Mouse (Mus musculus) gastrocnemius, adult 2 months (tissue): ENCODE results near the gene Rfng. TPM values are rescaled to one million over a fixed set of nuclear protein-coding genes. Genes with fewer than 3 reads are reported as not detected.

Experiments used
- DNase-seq: peaks from one replicate; pipeline ENCODE4 v3.0.0; 2022
- H3K27ac ChIP-seq: fragments of 200-600 bp; 2 replicates; pipeline ENCODE4 v1.8.1; 2022; ENCODE audit warnings: mild to moderate bottlenecking
- H3K4me3 ChIP-seq: fragments of 200-600 bp; 2 replicates; pipeline ENCODE4 v1.8.1; 2022; ENCODE audit warnings: mild to moderate bottlenecking, moderate library complexity
- CTCF ChIP-seq: fragments of 200-600 bp; IDR thresholded peaks from 2 replicates; pipeline ENCODE4 v1.8.1; 2022; ENCODE audit warnings: antibody characterized with exemption, mild to moderate bottlenecking, moderate library complexity
- intact Hi-C: fragments of 180-260 bp; cut with DNase I; formaldehyde crosslinking; loops from one replicate; pipeline ENCODE4 v1.15.1; 2025
- total RNA-seq, 2 experiments: library from RNA; stranded (reverse); gene quantifications; 2 replicates each; pipeline ENCODE4 v1.2.3; 2021

The Rfng gene
- total RNA-seq, 2 experiments from 2014 or later = 11.7 to 14.1 TPM

- Histone ChIP-seq H3K27ac (peak overlapping the region; percentile 85), H3K4me3 (peak overlapping the region; percentile 95)
- DNase-seq = no peak
- TF ChIP-seq CTCF = no peak
- intact Hi-C loops = no loop called here
Measured at GRCm38 (mm10) chr11:120823551-120823947, 39.5 kb upstream of the Rfng start.

GRCm38 (mm10) chr11:120822831-120823550 is 39.0 kb upstream of the Rfng start:
- intact Hi-C loops = no loop called here
- Histone ChIP-seq H3K27ac (peak overlapping the region; percentile 85), H3K4me3 (peak overlapping the region; percentile 95)
- DNase-seq = no peak
- TF ChIP-seq CTCF = no peak

- H3K4me3 ChIP-seq = peak overlapping the region; percentile 95
- peak overlapping the region; percentile 85; the same call in 1 of the 2 replicates for H3K27ac ChIP-seq
- TF ChIP-seq CTCF = no peak
- intact Hi-C loops = no loop called here
- DNase-seq = no peak
Measured at GRCm38 (mm10) chr11:120822321-120822720, 38.3 kb upstream of the Rfng start.

- DNase-seq = no peak
- intact Hi-C loops = no loop called here
- no peak for TF ChIP-seq CTCF
- 0 out of 2 replicates have a peak overlapping the region, but pooled peaks have one; percentile 16 for H3K27ac ChIP-seq
- peak overlapping the region; percentile 95; the same call in 1 of the 2 replicates for H3K4me3 ChIP-seq
Measured at GRCm38 (mm10) chr11:120821076-120821922, 37.3 kb upstream of the Rfng start.

- no peak for TF ChIP-seq CTCF
- intact Hi-C loops = no loop called here
- DNase-seq = no peak
- H3K4me3 ChIP-seq = no peak overlapping the region
- no peak overlapping the region for H3K27ac ChIP-seq
Measured at GRCm38 (mm10) chr11:120820546-120820945, 36.5 kb upstream of the Rfng start.

- TF ChIP-seq CTCF = no peak
- intact Hi-C loops = no loop called here
- no peak for DNase-seq
- Histone ChIP-seq H3K27ac (no peak overlapping the region), H3K4me3 (no peak overlapping the region)
Measured at GRCm38 (mm10) chr11:120819556-120819955, 35.5 kb upstream of the Rfng start.

- H3K27ac ChIP-seq = no peak overlapping the region
Measured at GRCm38 (mm10) chr11:120818251-120818650, 34.2 kb upstream of the Rfng start.

GRCm38 (mm10) chr11:120817358-120817757 is 33.4 kb upstream of the Rfng start:
- intact Hi-C loops = no loop called here
- DNase-seq = no peak
- TF ChIP-seq CTCF = no peak
- H3K27ac ChIP-seq = no peak overlapping the region
- H3K4me3 ChIP-seq = no peak overlapping the region

More at GRCm38 (mm10) chr11:120818251-120818650, 34.2 kb upstream of the Rfng start:
- no peak for TF ChIP-seq CTCF
- no peak overlapping the region for H3K4me3 ChIP-seq
- DNase-seq = peak; percentile 10
- intact Hi-C loops = no loop called here

GRCm38 (mm10) chr11:120812068-120812467 is 28.1 kb upstream of the Rfng start:
- intact Hi-C loops = no loop called here
- H3K4me3 ChIP-seq = no peak overlapping the region
- H3K27ac ChIP-seq = no peak overlapping the region
- TF ChIP-seq CTCF = no peak
- DNase-seq = no peak

- no peak for TF ChIP-seq CTCF
- Histone ChIP-seq H3K4me3 (no peak overlapping the region), H3K27ac (no peak overlapping the region)
- intact Hi-C loops = no loop called here
- DNase-seq = no peak
Measured at GRCm38 (mm10) chr11:120808010-120808409, 24.0 kb upstream of the Rfng start.

GRCm38 (mm10) chr11:120805375-120806298 is 21.6 kb upstream of the Rfng start:
- Histone ChIP-seq H3K27ac (no peak overlapping the region), H3K4me3 (no peak overlapping the region)
- TF ChIP-seq CTCF = no peak
- intact Hi-C loops = no loop called here
- DNase-seq = no peak

GRCm38 (mm10) chr11:120804769-120805168 is 20.8 kb upstream of the Rfng start:
- intact Hi-C loops = no loop called here
- no peak for DNase-seq
- H3K27ac ChIP-seq = no peak overlapping the region
- no peak for TF ChIP-seq CTCF
- H3K4me3 ChIP-seq = no peak overlapping the region
